Mouse (Mus musculus): ENCODE results near the gene Insc.

Insc gene

GRCm38 (mm10) chr7:114827360-114827759 lies 83.9 kb downstream of the Insc start:
- no peak for DNase-seq (ENCODE audit: low spot score)

GRCm38 (mm10) chr7:114832257-114832940 lies 88.9 kb downstream of the Insc start:
- no peak for DNase-seq (ENCODE audit: low spot score)

GRCm38 (mm10) chr7:114834504-114834903 lies 91.0 kb downstream of the Insc start:
- DNase-seq (ENCODE audit: low spot score), result peak; percentile 13

DNA sequence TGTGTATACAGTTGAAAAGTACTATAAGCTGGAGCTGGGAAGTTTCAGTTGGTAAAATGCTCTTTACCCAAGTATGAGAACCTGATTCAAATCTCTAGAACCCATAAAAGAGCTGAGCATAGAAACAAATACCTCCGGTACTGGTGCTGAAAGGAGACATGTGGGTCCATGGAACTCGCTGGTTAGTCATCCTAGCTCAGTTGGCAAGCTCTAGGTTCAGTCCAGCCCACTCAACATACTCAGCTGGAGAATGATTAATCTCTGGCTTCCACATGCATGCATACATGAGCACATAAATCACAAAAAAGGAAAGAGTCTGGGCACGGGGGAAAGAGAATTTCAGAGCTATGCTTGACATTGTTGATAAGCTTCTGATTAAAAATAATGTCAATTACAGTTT lies 93.8 kb downstream of the Insc start:
- no peak for DNase-seq (ENCODE audit: low spot score)

DNA sequence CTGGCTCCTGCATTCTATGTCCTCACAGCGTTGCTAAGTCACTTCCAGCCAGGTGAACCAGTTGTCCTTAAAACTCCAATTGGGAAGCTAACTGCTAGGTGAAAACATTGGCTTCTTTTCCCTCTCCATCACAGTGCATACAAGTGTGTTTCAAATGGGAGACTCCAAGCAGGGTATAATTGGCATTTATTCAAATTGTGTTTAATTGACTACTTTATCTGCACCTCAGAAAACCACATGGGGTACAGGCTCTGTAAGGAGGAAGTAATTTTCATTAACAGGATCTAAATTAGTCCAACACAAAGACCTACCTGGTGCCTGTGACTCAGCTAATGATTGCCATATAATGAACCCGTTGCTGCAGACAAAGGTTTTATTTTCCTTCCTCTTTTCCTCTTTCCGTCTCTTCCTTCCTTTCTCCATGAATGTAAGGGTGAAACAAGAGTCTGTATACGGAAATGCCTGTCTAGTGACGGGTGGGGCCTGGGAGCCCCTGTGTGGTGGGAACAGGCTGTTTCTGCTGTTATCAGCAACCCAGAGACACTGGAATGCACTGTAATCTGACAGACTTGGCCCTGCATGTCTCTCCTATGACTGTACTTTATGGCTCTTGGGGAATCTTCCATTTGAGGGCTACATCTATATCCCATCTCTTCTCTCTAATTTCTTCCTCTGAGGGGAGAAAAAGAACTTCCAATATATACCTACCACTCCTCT lies 96.7 kb downstream of the Insc start:
- DNase-seq (ENCODE audit: low spot score), result no peak

GRCm38 (mm10) chr7:114842644-114843211 lies 99.2 kb downstream of the Insc start:
- DNase-seq (ENCODE audit: low spot score), result no peak

- DNase-seq (ENCODE audit: low spot score), result no peak
Measured at GRCm38 (mm10) chr7:114847179-114847578, 103.7 kb downstream of the Insc start.

- DNase-seq (ENCODE audit: low spot score), result no peak
Measured at GRCm38 (mm10) chr7:114852387-114852786, 108.9 kb downstream of the Insc start.

GRCm38 (mm10) chr7:114854169-114854568 lies 110.7 kb downstream of the Insc start:
- no peak for DNase-seq (ENCODE audit: low spot score)

GRCm38 (mm10) chr7:114860858-114861523 lies 117.5 kb downstream of the Insc start:
- DNase-seq (ENCODE audit: low spot score), result no peak

DNA sequence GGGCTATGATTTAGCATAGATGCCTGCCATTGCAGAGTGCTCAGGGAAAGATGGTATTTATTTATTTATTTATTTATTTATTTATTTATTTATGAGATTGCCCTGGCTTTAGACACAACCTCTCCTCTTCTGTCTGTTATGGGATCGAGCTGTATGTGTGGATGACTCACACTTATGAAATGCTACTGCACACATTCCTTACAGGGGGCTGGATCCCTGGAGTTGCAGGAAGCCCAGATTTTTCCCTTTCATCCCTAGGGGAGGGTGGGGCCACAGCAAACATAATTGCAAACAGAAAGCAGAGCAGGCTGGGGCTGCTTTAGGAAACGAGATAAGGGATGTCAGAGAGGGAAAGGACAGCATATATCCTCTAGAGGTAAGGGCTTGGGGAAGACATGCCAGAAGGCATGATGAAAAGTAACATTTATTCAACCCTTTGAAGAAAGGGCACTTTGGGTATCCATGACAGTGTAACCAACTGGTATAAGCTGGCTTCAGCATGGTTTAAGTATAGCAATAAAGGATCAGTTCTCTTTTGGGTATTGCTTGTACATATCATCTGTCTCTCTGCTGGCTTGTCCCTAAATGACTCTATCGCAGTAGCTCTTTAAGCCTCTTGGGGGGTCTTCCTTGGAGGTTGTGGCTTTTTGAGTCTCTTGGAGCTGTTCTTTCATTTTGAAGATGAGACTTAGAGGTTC lies 130.0 kb downstream of the Insc start:
- DNase-seq (ENCODE audit: low spot score), result no peak

GRCm38 (mm10) chr7:114874032-114874441 lies 130.5 kb downstream of the Insc start:
- no peak for DNase-seq (ENCODE audit: low spot score)

GRCm38 (mm10) chr7:114874579-114874978 lies 131.1 kb downstream of the Insc start:
- DNase-seq (ENCODE audit: low spot score), result no peak

- no peak for DNase-seq (ENCODE audit: low spot score)
Measured at GRCm38 (mm10) chr7:114883602-114884001, 140.1 kb downstream of the Insc start.

DNA sequence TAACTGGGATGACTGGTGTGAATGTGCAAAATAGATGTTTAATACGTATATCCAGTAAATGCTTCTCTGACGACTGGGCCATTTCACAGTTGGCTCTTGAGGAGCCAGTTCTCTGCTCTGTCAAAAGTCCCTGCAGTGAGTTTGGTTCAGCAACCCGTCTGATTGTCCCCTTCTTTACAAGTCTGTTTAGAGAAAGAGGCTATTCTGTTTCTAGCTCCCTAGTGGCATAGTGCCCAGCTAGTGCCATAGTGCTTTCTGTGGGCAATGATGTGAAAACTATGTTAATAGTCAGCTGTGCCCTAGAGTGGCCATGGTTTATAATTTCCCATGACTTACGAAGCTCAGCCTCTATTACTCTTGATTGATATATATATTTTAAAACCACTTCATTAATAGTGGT lies 143.4 kb downstream of the Insc start:
- DNase-seq (ENCODE audit: low spot score), result no peak

DNA sequence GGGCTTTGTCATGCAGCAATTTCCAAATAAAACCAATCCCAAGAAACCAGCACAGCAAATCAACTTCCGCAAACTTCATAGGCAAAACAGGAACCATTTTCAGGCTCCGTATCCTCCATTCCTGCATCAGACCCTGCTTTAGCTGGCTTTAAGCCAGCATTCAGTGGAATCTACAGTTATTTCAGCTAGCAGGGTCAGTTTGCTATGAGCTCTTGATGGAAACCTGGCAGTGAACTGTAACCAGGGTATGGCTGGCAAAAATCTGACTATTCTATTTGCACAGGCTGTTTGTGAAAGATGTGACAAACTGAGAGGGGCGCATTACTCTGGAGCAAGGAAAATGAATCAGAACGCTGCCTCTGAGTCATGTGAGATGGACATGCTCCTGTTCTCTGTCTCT lies 146.7 kb downstream of the Insc start:
- DNase-seq (ENCODE audit: low spot score), result no peak

DNA sequence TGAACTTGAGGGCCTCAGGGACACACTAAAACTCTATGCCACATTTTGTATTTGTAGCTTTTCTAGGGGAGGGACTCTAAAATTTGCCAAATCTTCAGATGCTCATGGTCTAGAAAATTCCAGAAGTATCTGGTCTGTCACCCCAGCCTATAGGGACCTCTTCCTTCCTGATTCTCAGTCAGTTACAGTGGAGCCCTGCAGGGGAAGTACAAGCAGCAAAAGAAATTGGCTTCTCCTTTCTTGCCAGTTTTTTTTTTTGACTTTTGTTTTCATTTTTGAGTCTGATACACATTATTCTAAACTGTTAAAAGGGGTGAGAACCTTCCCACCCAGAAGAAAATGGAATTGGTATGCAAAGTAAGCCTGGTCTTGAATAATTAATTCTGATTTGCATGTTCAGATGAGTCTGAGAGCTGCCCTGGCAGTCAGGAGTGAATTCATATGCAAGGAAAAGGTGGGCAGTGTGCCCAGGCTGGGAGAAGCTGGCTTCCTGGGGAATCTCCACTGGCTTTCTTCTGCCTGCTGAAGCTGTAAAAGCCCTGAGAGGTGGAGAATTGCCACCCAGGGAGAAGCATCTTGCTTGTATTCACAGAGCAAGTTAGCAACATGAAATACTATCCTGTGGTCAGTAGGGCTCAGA lies 149.2 kb downstream of the Insc start:
- no peak for DNase-seq (ENCODE audit: low spot score)

DNA sequence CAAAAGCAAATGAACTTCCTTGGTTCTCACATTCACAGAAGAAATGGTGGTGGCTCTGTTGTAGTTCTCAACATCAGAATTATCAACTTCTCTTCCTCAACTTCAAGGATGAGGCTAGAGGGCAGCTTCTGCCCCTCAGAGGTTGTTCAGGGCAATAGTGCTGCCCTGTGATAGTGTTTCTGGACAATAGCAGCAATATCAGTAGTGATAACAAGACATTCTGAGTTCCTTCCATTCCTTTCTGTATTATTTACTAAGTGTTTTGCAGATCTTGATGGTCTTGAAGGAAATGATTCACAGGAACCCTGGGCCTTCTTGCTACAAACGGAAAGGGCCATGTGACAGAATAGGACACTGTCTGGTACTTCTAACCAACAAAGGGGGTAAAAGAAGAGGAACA lies 150.4 kb downstream of the Insc start:
- DNase-seq (ENCODE audit: low spot score), result no peak

GRCm38 (mm10) chr7:114896966-114897697 lies 153.6 kb downstream of the Insc start:
- no peak for DNase-seq (ENCODE audit: low spot score)

Measured in testis, postnatal 14 days (tissue).